Mouse (Mus musculus) adrenal gland, adult 18-20 months (tissue): ENCODE results near the gene Ssbp3. TPM values are rescaled to one million over a fixed set of nuclear protein-coding genes. Genes with fewer than 3 reads are reported as not detected.

Experiments used
- DNase-seq, 2 experiments: peaks; one replicate each; pipeline ENCODE4 v3.0.0; 2021 to 2022; ENCODE audit warnings: low spot score in 2 of 2
- total RNA-seq, 2 experiments: library from RNA; stranded (reverse); gene quantifications; 1 replicate in 1 of 2; 2 replicates in 1 of 2; pipeline ENCODE4 v1.2.3; 2021

Gene Ssbp3
- total RNA-seq, 2 experiments from 2014 or later: 70.5 to 75.9 TPM

GRCm38 (mm10) chr4:107005166-107005565 lies 94.7 kb downstream of the Ssbp3 start:
- no peak for DNase-seq

GRCm38 (mm10) chr4:107006229-107006628 lies 95.7 kb downstream of the Ssbp3 start:
- no peak for DNase-seq

GRCm38 (mm10) chr4:107006807-107007206 lies 96.3 kb downstream of the Ssbp3 start:
- no peak for DNase-seq

GRCm38 (mm10) chr4:107007359-107007758 lies 96.9 kb downstream of the Ssbp3 start:
- no peak for DNase-seq

GRCm38 (mm10) chr4:107008161-107008560 lies 97.7 kb downstream of the Ssbp3 start:
- no peak for DNase-seq

GRCm38 (mm10) chr4:107009548-107009947 lies 99.0 kb downstream of the Ssbp3 start:
- DNase-seq: no peak

- no peak for DNase-seq
Measured at GRCm38 (mm10) chr4:107011325-107012004, 101.0 kb downstream of the Ssbp3 start.

GRCm38 (mm10) chr4:107012005-107012478 lies 101.5 kb downstream of the Ssbp3 start:
- no peak for DNase-seq

- DNase-seq: no peak
Measured at GRCm38 (mm10) chr4:107012574-107012973, 102.1 kb downstream of the Ssbp3 start.

- no peak for DNase-seq
Measured at GRCm38 (mm10) chr4:107013119-107013816, 102.8 kb downstream of the Ssbp3 start.

GRCm38 (mm10) chr4:107013817-107014260 lies 103.3 kb downstream of the Ssbp3 start:
- DNase-seq: no peak

GRCm38 (mm10) chr4:107015971-107016511 lies 105.5 kb downstream of the Ssbp3 start:
- DNase-seq: peak; percentile 32 to 35

GRCm38 (mm10) chr4:107017257-107017656 lies 106.8 kb downstream of the Ssbp3 start:
- DNase-seq: no peak

GRCm38 (mm10) chr4:107018521-107018920 lies 108.0 kb downstream of the Ssbp3 start:
- no peak for DNase-seq

- peak; percentile 35 to 43 for DNase-seq
Measured at GRCm38 (mm10) chr4:107019027-107019426, 108.5 kb downstream of the Ssbp3 start.

GRCm38 (mm10) chr4:107020287-107021000 lies 109.9 kb downstream of the Ssbp3 start:
- no peak for DNase-seq

- no peak for DNase-seq
Measured at GRCm38 (mm10) chr4:107021464-107021863, 111.0 kb downstream of the Ssbp3 start.

GRCm38 (mm10) chr4:107024899-107025298 lies 114.4 kb downstream of the Ssbp3 start:
- no peak for DNase-seq

GRCm38 (mm10) chr4:107025369-107025768 lies 114.9 kb downstream of the Ssbp3 start:
- DNase-seq: no peak

- no peak for DNase-seq
Measured at GRCm38 (mm10) chr4:107026451-107026850, 116.0 kb downstream of the Ssbp3 start.

GRCm38 (mm10) chr4:107035689-107036088 lies 125.2 kb downstream of the Ssbp3 start:
- DNase-seq: no peak
